Mouse (Mus musculus) forebrain, postnatal 0 days (tissue): ENCODE measurements around the gene Col4a3. TPM values are rescaled to one million over a fixed set of nuclear protein-coding genes. Genes with fewer than 3 reads are reported as not detected.

Experiments
- ATAC-seq: fragments of 200-750 bp; cut with Nextera tagmentation; 2 replicates; pipeline ENCODE4 v1.8.0; 2017; ENCODE audit warnings: mild to moderate bottlenecking, moderate library complexity
- DNase-seq: peaks from one replicate; pipeline ENCODE4 v3.0.0-alpha.2; 2015
- H3K27ac ChIP-seq: fragments of 300-500 bp; sonication (generic); 2 replicates; pipeline ENCODE4 v1.5.1; 2014; ENCODE audit warnings: low read depth, mild to moderate bottlenecking, antibody characterized with exemption, low read length, moderate library complexity, mixed read lengths
- H3K27me3 ChIP-seq: fragments of 300-500 bp; sonication (generic); 2 replicates; pipeline ENCODE4 v1.6.1; 2014; ENCODE audit warnings: mild to moderate bottlenecking, low read length, mixed read lengths; ENCODE audit not compliant: insufficient read depth
- H3K36me3 ChIP-seq: fragments of 300-500 bp; sonication (generic); 2 replicates; pipeline ENCODE4 v1.6.1; 2014; ENCODE audit warnings: mild to moderate bottlenecking, moderate library complexity; ENCODE audit not compliant: insufficient read depth
- H3K4me1 ChIP-seq: fragments of 300-500 bp; sonication (generic); 2 replicates; pipeline ENCODE4 v1.6.1; 2014; ENCODE audit warnings: antibody characterized with exemption; ENCODE audit not compliant: insufficient read depth
- H3K4me2 ChIP-seq: fragments of 300-500 bp; sonication (generic); 2 replicates; pipeline ENCODE4 v1.6.1; 2014; ENCODE audit warnings: low read depth, mild to moderate bottlenecking, moderate library complexity
- H3K4me3 ChIP-seq: fragments of 300-500 bp; sonication (generic); 2 replicates; pipeline ENCODE4 v1.5.1; 2014; ENCODE audit warnings: low read depth, low read length, mixed read lengths
- H3K9ac ChIP-seq: fragments of 300-500 bp; sonication (generic); 2 replicates; pipeline ENCODE4 v1.6.1; 2014; ENCODE audit warnings: mild to moderate bottlenecking
- H3K9me3 ChIP-seq: fragments of 300-500 bp; sonication (generic); 2 replicates; pipeline ENCODE4 v1.6.1; 2016; ENCODE audit warnings: low read length
- CTCF ChIP-seq: sonication (generic); IDR thresholded peaks from 2 replicates; pipeline ENCODE4 v1.5.1; 2016; ENCODE audit warnings: antibody characterized with exemption, control low read depth, low read depth
- WGBS: fragments of 180-500 bp; shearing (Covaris S2); extraction: QIAGEN DNeasy Blood & Tissue Kit; methylation state at CpG from one replicate; pipeline ENCODE4 v1.1.7; 2014; 5-methylcytosine and 5-hydroxymethylcytosine counted together
- polyA plus RNA-seq: library from polyadenylated mRNA; unstranded; fragments of >200 nt; fragmentation: Nextera tagmentation; extraction: Ambion mirVana; gene quantifications from 2 replicates; pipeline ENCODE4 v1.2.1, GENCODE M21; 2015
- total RNA-seq: library from RNA; depleted of rRNA; stranded (reverse); fragments of >200 nt; gene quantifications from 2 replicates; pipeline ENCODE4 v1.2.3, GENCODE M21; 2014

Gene Col4a3
- total and polyA plus RNA-seq, 2 experiments from 2014 or later, result 0.27 to 0.57 TPM

- Histone ChIP-seq H3K9ac (no peak overlapping the region), H3K27me3 (no peaks in the 10 kb centered on the region), H3K27ac (no peak overlapping the region), H3K9me3 (no peaks in the 10 kb centered on the region), H3K4me2 (no peak overlapping the region), H3K4me3 (no peak overlapping the region), H3K36me3 (no peaks in the 10 kb centered on the region), H3K4me1 (no peaks in the 10 kb centered on the region)
- no peak for TF ChIP-seq CTCF
- ATAC-seq, result no peak
- DNase-seq, result no peak
- 76% methylated on average over 7 of the region's 7 CpGs for WGBS
Measured at GRCm38 (mm10) chr1:82605856-82606255, 19.1 kb downstream of the Col4a3 start.

GRCm38 (mm10) chr1:82608646-82609262, 22.0 kb downstream of the Col4a3 start:
- Histone ChIP-seq H3K4me3 (no peak overlapping the region), H3K4me1 (no peaks in the 10 kb centered on the region), H3K27ac (no peak overlapping the region), H3K4me2 (no peak overlapping the region), H3K27me3 (no peaks in the 10 kb centered on the region), H3K9ac (no peak overlapping the region), H3K36me3 (no peaks in the 10 kb centered on the region), H3K9me3 (no peaks in the 10 kb centered on the region)
- no peak for TF ChIP-seq CTCF
- no peak for ATAC-seq
- no peak for DNase-seq
- WGBS, result 46% methylated on average over 9 of the region's 9 CpGs

- H3K4me3 ChIP-seq, result no peak overlapping the region
- no peaks in the 10 kb centered on the region for H3K4me1 ChIP-seq
- DNase-seq (no peak), ATAC-seq (no peak)
- no peak overlapping the region for H3K4me2 ChIP-seq
- no peaks in the 10 kb centered on the region for H3K9me3 ChIP-seq
- no peaks in the 10 kb centered on the region for H3K27me3 ChIP-seq
- no peak overlapping the region for H3K27ac ChIP-seq
- TF ChIP-seq CTCF, result no peak
- H3K36me3 ChIP-seq, result no peaks in the 10 kb centered on the region
- no peak overlapping the region for H3K9ac ChIP-seq
- 84% methylated on average over 9 of the region's 9 CpGs for WGBS
Measured at GRCm38 (mm10) chr1:82612061-82612660, 25.4 kb downstream of the Col4a3 start.

GRCm38 (mm10) chr1:82618001-82618400, 31.3 kb downstream of the Col4a3 start:
- no peak for ATAC-seq

GRCm38 (mm10) chr1:82618592-82618991, 31.9 kb downstream of the Col4a3 start:
- Histone ChIP-seq H3K9ac (no peak overlapping the region), H3K4me1 (no peaks in the 10 kb centered on the region), H3K4me2 (no peak overlapping the region), H3K9me3 (no peaks in the 10 kb centered on the region), H3K4me3 (no peak overlapping the region), H3K36me3 (no peaks in the 10 kb centered on the region), H3K27me3 (no peaks in the 10 kb centered on the region), H3K27ac (no peak overlapping the region)
- ATAC-seq, result no peak
- TF ChIP-seq CTCF, result no peak
- 84% methylated on average over 5 of the region's 5 CpGs for WGBS
- no peak for DNase-seq

More at GRCm38 (mm10) chr1:82618001-82618400, 31.3 kb downstream of the Col4a3 start:
- H3K4me3 ChIP-seq, result no peak overlapping the region
- no peaks in the 10 kb centered on the region for H3K27me3 ChIP-seq
- no peak for DNase-seq
- WGBS, result 79% methylated on average over 5 of the region's 5 CpGs
- no peaks in the 10 kb centered on the region for H3K36me3 ChIP-seq
- H3K4me1 ChIP-seq, result no peaks in the 10 kb centered on the region
- H3K9me3 ChIP-seq, result no peaks in the 10 kb centered on the region
- no peak for TF ChIP-seq CTCF
- no peak overlapping the region for H3K27ac ChIP-seq
- H3K4me2 ChIP-seq, result no peak overlapping the region
- H3K9ac ChIP-seq, result no peak overlapping the region

- H3K4me3 ChIP-seq, result no peak overlapping the region
- ATAC-seq, result no peak
- H3K9ac ChIP-seq, result no peak overlapping the region
- H3K27ac ChIP-seq, result no peak overlapping the region
- WGBS, result 85% methylated on average over 5 of the region's 5 CpGs
- H3K4me2 ChIP-seq, result no peak overlapping the region
- TF ChIP-seq CTCF, result no peak
- H3K9me3 ChIP-seq, result no peaks in the 10 kb centered on the region
- no peak for DNase-seq
- H3K36me3 ChIP-seq, result no peaks in the 10 kb centered on the region
- H3K4me1 ChIP-seq, result no peaks in the 10 kb centered on the region
- H3K27me3 ChIP-seq, result no peaks in the 10 kb centered on the region
Measured at GRCm38 (mm10) chr1:82619981-82620380, 33.3 kb downstream of the Col4a3 start.

- Histone ChIP-seq H3K4me1 (no peaks in the 10 kb centered on the region), H3K27me3 (no peaks in the 10 kb centered on the region), H3K4me2 (no peak overlapping the region), H3K36me3 (no peaks in the 10 kb centered on the region), H3K9ac (no peak overlapping the region), H3K9me3 (no peaks in the 10 kb centered on the region), H3K4me3 (no peak overlapping the region), H3K27ac (no peak overlapping the region)
- no peak for TF ChIP-seq CTCF
- DNase-seq, result no peak
- ATAC-seq, result no peak
- 77% methylated on average over 6 of the region's 6 CpGs for WGBS
Measured at GRCm38 (mm10) chr1:82624934-82625333, 38.2 kb downstream of the Col4a3 start.
